9 mouse cellular contexts compared by ENCODE assay signal in genomic region chr1:191364477-191364876, GRCm38 (mm10). TPM values are rescaled to one million over a fixed set of nuclear protein-coding genes. Genes with fewer than 3 reads are reported as not detected.
DNase-seq lines count a peak whose midpoint lies in the region; ATAC-seq and TF ChIP-seq lines count a peak whose summit lies in the region.
"Had no signal": no experiment of that assay in that cellular context is flagged by ENCODE, and none has a peak within 500 bp of the region (broad histone marks: within the 10 kb centered on the region; RNA-seq: fewer than 3 reads in every experiment).

No protein-coding gene starts in this region.

- TF ChIP-seq EP300 in heart, postnatal 0 days (IDR thresholded peaks at IDR 0.05; ENCODE audit: low read depth) = no peak
- TF ChIP-seq EP300 in CH12.LX (IDR thresholded peaks at IDR 0.05; ENCODE audit: low read length) = no peak

- in situ Hi-C loops in CH12.LX (cut with MboI; ENCODE audit: low pct_ligation_motif_present, low pct_unique_long_range_greater_than_20kb, low sequenced_read_pairs) = no loop called here

- DNase-seq in heart, postnatal 0 days (ENCODE audit: low spot score) = no peak
- DNase-seq in CH12.LX (ENCODE audit: extremely low read depth) = peak; percentile 60
- DNase-seq in c-Kit-negative CD71-positive TER-119-positive erythroid progenitor cells, embryonic 14.5 days (ENCODE audit: low read depth, low spot score) = peak; percentile 53
- DNase-seq in frontal cortex, postnatal 36 days (ENCODE audit: low spot score in 2 of 2) = no peak
- DNase-seq in right cerebral cortex, adult 18-20 months = no peak
- DNase-seq in layer of hippocampus, postnatal 25 days (ENCODE audit: extremely low spot score in 1 of 2, low spot score in 1 of 2) = no peak

- no peak overlapping the region for H3K27ac ChIP-seq in heart, postnatal 0 days (ENCODE audit: low read depth)
- H3K27ac ChIP-seq in heart, embryonic 11.5 days (ENCODE audit: low read depth, low read length) = no peak overlapping the region
- H3K27ac ChIP-seq in CH12.LX (ENCODE audit: insufficient read depth, low read depth) = no peak overlapping the region
- H3K27ac ChIP-seq: macrophage had no signal

- H3K79me2 ChIP-seq in CH12.LX (replicated peaks; ENCODE audit: control insufficient read depth, extremely low read depth, insufficient read depth, poor library complexity, severe bottlenecking) = 0 out of 2 replicates have a peak, but pooled peaks cover 2% of the 10 kb centered on the region

- peaks cover 43% of the 10 kb centered on the region for H3K36me3 ChIP-seq in heart, postnatal 0 days (replicated peaks; ENCODE audit: control insufficient read depth, insufficient read depth, low read length)
- H3K36me3 ChIP-seq in heart, embryonic 11.5 days (ENCODE audit: control insufficient read depth, insufficient read depth, low read length) = peaks cover 5% of the 10 kb centered on the region; the same call in 1 of the 2 replicates
- peaks cover 36 to 87% of the 10 kb centered on the region in 2 experiments for H3K36me3 ChIP-seq in CH12.LX (replicated peaks in 1 of 2; ENCODE audit: control insufficient read depth in 1 of 2, insufficient read depth in 1 of 2, low read length in 1 of 2)

- TF ChIP-seq RAD21 in CH12.LX (IDR thresholded peaks at IDR 0.05; ENCODE audit: low read depth, low read length) = peak; percentile 75

- H3K4me2 ChIP-seq in heart, postnatal 0 days (ENCODE audit: low read depth, low read length) = no peak overlapping the region
- H3K4me2 ChIP-seq in heart, embryonic 11.5 days = no peak overlapping the region
- no peak overlapping the region for H3K4me2 ChIP-seq in CH12.LX (ENCODE audit: insufficient read depth, low read depth, poor library complexity, severe bottlenecking)

- WGBS in heart, postnatal 0 days = 69% methylated on average over 4 of the region's 4 CpGs
- 59% methylated on average over 4 of the region's 4 CpGs for WGBS in heart, embryonic 11.5 days (ENCODE audit: insufficient replicate concordance)

- no peaks in the 10 kb centered on the region for H3K4me1 ChIP-seq in heart, postnatal 0 days (ENCODE audit: control insufficient read depth, insufficient read depth)
- no peaks in the 10 kb centered on the region for H3K4me1 ChIP-seq in heart, embryonic 11.5 days (ENCODE audit: control insufficient read depth, insufficient read depth, low read length)
- peaks cover 0 to 7% of the 10 kb centered on the region in 2 experiments; a peak in 1 of 4 replicates for H3K4me1 ChIP-seq in CH12.LX (ENCODE audit: control insufficient read depth in 1 of 2, insufficient read depth in 2 of 2)

- H3K27me3 ChIP-seq in heart, postnatal 0 days (ENCODE audit: control insufficient read depth, insufficient read depth, low read length) = no peaks in the 10 kb centered on the region
- H3K27me3 ChIP-seq in heart, embryonic 11.5 days (ENCODE audit: control insufficient read depth, insufficient read depth, low read length) = no peaks in the 10 kb centered on the region
- H3K27me3 ChIP-seq in CH12.LX (replicated peaks) = no peaks in the 10 kb centered on the region

- peak; percentile 50 for TF ChIP-seq CTCF in heart, postnatal 0 days (IDR thresholded peaks at IDR 0.05; ENCODE audit: low read depth)
- peak; percentile 70 to 74 for TF ChIP-seq CTCF in CH12.LX (conservative IDR thresholded peaks at IDR 0.05 in 1 of 2, IDR thresholded peaks at IDR 0.05 in 1 of 2; ENCODE audit: low read depth in 2 of 2, low read length in 2 of 2)

- TF ChIP-seq POLR2A in CH12.LX (IDR thresholded peaks at IDR 0.05; ENCODE audit: low read depth, low read length) = no peak

- H3K9ac ChIP-seq in heart, postnatal 0 days (replicated peaks; ENCODE audit: low read depth, low read length) = no peak overlapping the region
- no peak overlapping the region for H3K9ac ChIP-seq in heart, embryonic 11.5 days (ENCODE audit: low read depth, low read length)
- H3K9ac ChIP-seq in CH12.LX (ENCODE audit: insufficient read depth, low read depth) = no peak overlapping the region

- H3K4me3 ChIP-seq in heart, postnatal 0 days (ENCODE audit: low read depth, low read length) = no peak overlapping the region
- H3K4me3 ChIP-seq in heart, embryonic 11.5 days (ENCODE audit: low read depth, low read length) = no peak overlapping the region
- no peak overlapping the region for H3K4me3 ChIP-seq in CH12.LX (replicated peaks in 1 of 3; ENCODE audit: low read depth in 2 of 3, low read length in 2 of 3, poor library complexity in 1 of 3)

- H3K9me3 ChIP-seq in heart, postnatal 0 days (replicated peaks; ENCODE audit: control insufficient read depth, low read length) = no peaks in the 10 kb centered on the region
- no peaks in the 10 kb centered on the region for H3K9me3 ChIP-seq in heart, embryonic 11.5 days (replicated peaks; ENCODE audit: control insufficient read depth, low read length)
- no peaks in the 10 kb centered on the region for H3K9me3 ChIP-seq in CH12.LX (replicated peaks; ENCODE audit: low read length)

- dilution Hi-C loops in CH12.LX (cut with MboI; ENCODE audit: extremely low pct_ligation_motif_present, extremely low pct_unique_long_range_greater_than_20kb, low sequenced_read_pairs) = no loop called here

- no peak for ATAC-seq in heart, postnatal 0 days (ENCODE audit: insufficient read depth, low read depth)
- ATAC-seq in heart, embryonic 11.5 days (replicated peaks; ENCODE audit: insufficient number of reproducible peaks, low FRiP score, low TSS enrichment) = no peak
- peak; percentile 84 for ATAC-seq in megakaryocyte, adult 5-6 weeks (ENCODE audit: poor library complexity, severe bottlenecking)

TF ChIP-seq in CH12.LX, 34 proteins besides CTCF, POLR2A, EP300 and RAD21:
- no peak for TF ChIP-seq E2F4 (IDR thresholded peaks at IDR 0.05; ENCODE audit: insufficient replicate concordance, low read depth, low read length)
- TF ChIP-seq SMC3 (IDR thresholded peaks at IDR 0.05; ENCODE audit: low read depth, low read length) = peak; percentile 69

RNA-seq across cellular contexts. Expression of gene Ppp2r5a, which starts 38.6 kb away (rescaled TPM):
- 109 and 125 TPM in 2 replicates for total RNA-seq in heart, postnatal 0 days (2014; rRNA removed; ENCODE audit: low replicate concordance)
- polyA plus RNA-seq in heart, postnatal 0 days (2015; fragmentation: Nextera tagmentation; extraction: Ambion mirVana) = 29.8 and 31.4 TPM in 2 replicates
- polyA plus RNA-seq in heart, embryonic 11.5 days (2014; fragmentation: Nextera tagmentation; extraction: Ambion mirVana) = 41.1 and 43.4 TPM in 2 replicates
- total RNA-seq in CH12.LX (2012; rRNA removed) = 58.9 and 62.0 TPM in 2 replicates
- 96.7 and 102 TPM in 2 replicates for total RNA-seq in CH12.LX (2014; rRNA removed)
- polyA plus RNA-seq in CH12.LX (2012; ENCODE audit: insufficient read length, low read depth) = 40.3 and 42.6 TPM in 2 replicates
- total RNA-seq in megakaryocyte, adult 5-6 weeks (2015) = 333 and 372 TPM in 2 replicates
- 428 and 451 TPM in 2 replicates for total RNA-seq in megakaryocyte, adult 5-6 weeks (2017)
- 10 to 100 TPM; 69.3 to 70.9 TPM for total RNA-seq in layer of hippocampus, postnatal 25 days (2021)

RNA-seq across cellular contexts. Expression of gene Tmem206, which starts 38.8 kb away (rescaled TPM):
- 5.3 and 11.4 TPM in 2 replicates for total RNA-seq in heart, postnatal 0 days (2014; rRNA removed; ENCODE audit: low replicate concordance)
- polyA plus RNA-seq in heart, postnatal 0 days (2015; fragmentation: Nextera tagmentation; extraction: Ambion mirVana) = 10.4 and 10.9 TPM in 2 replicates
- polyA plus RNA-seq in heart, embryonic 11.5 days (2014; fragmentation: Nextera tagmentation; extraction: Ambion mirVana) = 18.7 and 19.0 TPM in 2 replicates
- total RNA-seq in CH12.LX (2012; rRNA removed) (11.5 and 15.4 TPM in 2 replicates), CH12.LX (2014; rRNA removed) (12.2 and 13.1 TPM in 2 replicates)
- 16.4 and 17.0 TPM in 2 replicates for polyA plus RNA-seq in CH12.LX (2012; ENCODE audit: insufficient read length, low read depth)
- total RNA-seq in megakaryocyte, adult 5-6 weeks (2015) = 9.4 and 14.9 TPM in 2 replicates
- total RNA-seq in megakaryocyte, adult 5-6 weeks (2017) = 9.0 and 10.3 TPM in 2 replicates
- 1 to 10 TPM; 8.7 to 9.6 TPM for total RNA-seq in layer of hippocampus, postnatal 25 days (2021)

RNA-seq across cellular contexts. Expression of gene Nenf, which starts 46.5 kb away (rescaled TPM):
- 209 and 250 TPM in 2 replicates for total RNA-seq in heart, postnatal 0 days (2014; rRNA removed; ENCODE audit: low replicate concordance)
- 166 and 171 TPM in 2 replicates for polyA plus RNA-seq in heart, postnatal 0 days (2015; fragmentation: Nextera tagmentation; extraction: Ambion mirVana)
- polyA plus RNA-seq in heart, embryonic 11.5 days (2014; fragmentation: Nextera tagmentation; extraction: Ambion mirVana) = 106 and 111 TPM in 2 replicates
- total RNA-seq in CH12.LX (2012; rRNA removed) (58.9 and 86.7 TPM in 2 replicates), CH12.LX (2014; rRNA removed) (35.7 and 43.8 TPM in 2 replicates)
- 28.8 and 38.9 TPM in 2 replicates for polyA plus RNA-seq in CH12.LX (2012; ENCODE audit: insufficient read length, low read depth)
- total RNA-seq in megakaryocyte, adult 5-6 weeks (2015) = 14.9 and 15.1 TPM in 2 replicates
- total RNA-seq in megakaryocyte, adult 5-6 weeks (2017) = 4.6 and 6.3 TPM in 2 replicates
- total RNA-seq in layer of hippocampus, postnatal 25 days (2021) = 10 to 100 TPM; 64.0 to 69.1 TPM

Comparison
In these comparisons a context has a peak if more than half of its experiments do, and no peak if none do; other contexts are left out.
1. DNase-seq: peak in CH12.LX (single experiment) and c-Kit-negative CD71-positive TER-119-positive erythroid progenitor cells, embryonic 14.5 days (single experiment); none in heart, postnatal 0 days (single experiment), frontal cortex, postnatal 36 days (0 of 2), right cerebral cortex, adult 18-20 months (single experiment) and layer of hippocampus, postnatal 25 days (0 of 2).